Mouse (Mus musculus) WW6 (cell line): Measurements from ENCODE around the gene Bad.

Experiments used
- DNase-seq: peaks from one replicate; pipeline ENCODE4 v3.0.0-alpha.2; 2013; ENCODE audit warnings: low read depth, low spot score

Bad gene

DNA sequence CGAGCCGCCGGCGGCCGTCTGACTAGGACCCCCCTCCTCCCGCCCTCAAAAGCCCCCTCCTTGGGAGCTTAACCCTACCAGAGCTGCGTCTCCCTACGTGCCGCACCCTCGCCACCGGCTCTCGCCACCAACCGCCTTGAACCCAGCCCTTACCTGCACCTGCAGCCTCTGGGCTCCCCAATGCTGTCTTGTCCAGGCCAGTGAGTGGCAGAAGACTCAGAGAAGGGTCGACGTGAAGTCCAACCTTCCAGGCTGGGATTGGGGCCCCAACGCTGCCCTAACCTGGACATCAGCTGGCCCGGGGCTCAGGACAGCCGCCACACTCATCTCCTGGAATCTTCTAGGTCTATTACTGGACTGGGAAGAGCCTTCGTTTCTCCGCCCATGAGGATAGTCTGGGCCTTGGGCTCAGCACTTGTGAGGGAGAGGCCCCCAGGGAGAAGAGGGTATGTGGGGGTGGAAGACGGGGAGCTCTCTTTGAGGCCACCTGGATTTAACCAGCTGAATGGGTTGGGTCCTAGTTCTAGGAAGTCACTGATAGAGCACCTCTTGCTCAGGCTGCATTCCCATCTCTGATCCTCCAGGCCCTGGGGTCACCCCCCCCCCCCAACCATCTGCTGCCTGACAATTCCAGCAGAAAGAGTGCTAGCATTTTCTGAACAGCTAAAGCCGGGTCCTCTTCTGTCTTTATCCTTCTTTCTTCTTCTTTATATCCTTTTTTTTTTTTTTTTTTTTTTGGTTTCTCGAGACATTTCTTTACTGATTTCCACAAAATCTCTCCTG is 7.3 kb upstream of the Bad start, which contains the start of gene Kcnk4:
Kcnk4 (minus strand) TSS at position 321 of the 783 bp plus-strand sequence.
- DNase-seq: no peak

DNA sequence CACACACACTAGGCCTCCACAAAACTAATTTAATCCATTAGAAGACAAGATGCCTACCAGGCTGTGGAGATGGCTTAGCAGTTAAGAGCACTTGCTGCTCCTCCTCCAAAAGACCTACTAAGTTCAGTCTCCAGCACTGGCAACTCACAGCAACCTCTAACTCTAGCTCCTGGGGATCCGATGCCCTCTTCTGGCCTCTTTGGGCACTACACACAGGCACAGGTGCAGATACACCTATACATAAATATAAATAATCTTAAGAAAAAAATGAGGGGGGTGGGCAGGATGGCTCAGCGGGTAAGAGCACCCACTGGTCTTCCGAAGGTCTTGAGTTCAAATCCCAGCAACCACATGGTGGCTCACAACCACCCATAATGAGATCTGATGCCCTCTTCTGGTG is 5.4 kb upstream of the Bad start:
- no peak for DNase-seq

DNA sequence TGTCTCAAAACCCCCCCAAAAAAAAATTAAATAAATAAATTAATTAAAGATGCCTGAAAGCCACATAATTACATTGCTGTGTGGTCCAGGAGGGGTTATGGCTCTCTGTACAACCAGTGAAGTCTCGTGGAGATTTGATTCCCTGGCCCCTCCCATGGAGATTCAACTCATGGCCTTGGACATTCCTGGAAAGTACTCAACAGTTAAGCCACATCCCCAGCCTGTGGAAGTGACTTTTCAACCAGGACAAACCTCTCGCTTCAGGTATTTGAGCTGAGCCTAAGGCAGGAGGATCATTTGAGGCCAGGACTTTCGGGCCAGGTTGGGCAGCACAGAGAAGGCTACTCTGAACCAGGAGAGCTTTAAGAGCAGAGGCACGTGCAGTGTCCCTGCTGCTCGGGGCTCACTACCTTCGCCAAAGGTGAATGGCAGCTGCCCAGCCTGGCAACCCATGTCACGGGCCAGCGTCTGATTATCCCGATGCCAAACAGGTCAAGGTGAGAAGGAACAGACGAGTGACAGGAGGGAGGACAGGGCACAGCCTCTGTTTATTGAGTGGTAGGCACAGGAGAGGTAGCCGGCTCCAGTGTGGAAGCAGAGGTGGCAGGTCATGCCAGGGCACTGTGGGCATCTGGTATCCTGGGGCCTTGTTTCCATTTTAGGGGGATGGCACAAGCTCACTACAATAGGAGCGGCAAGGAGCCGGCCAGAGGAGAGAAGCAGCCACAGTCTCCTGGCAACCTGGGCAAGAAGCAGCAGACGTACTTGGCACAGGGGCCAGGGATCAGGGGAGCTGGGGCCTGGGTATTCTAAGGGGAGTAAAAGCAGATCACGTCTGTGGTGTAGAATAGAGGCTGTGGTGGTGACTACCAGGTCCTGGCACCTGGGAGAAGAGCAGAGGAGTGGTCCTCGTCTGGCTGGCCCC is 3.9 kb upstream of the Bad start:
- DNase-seq: no peak

DNA sequence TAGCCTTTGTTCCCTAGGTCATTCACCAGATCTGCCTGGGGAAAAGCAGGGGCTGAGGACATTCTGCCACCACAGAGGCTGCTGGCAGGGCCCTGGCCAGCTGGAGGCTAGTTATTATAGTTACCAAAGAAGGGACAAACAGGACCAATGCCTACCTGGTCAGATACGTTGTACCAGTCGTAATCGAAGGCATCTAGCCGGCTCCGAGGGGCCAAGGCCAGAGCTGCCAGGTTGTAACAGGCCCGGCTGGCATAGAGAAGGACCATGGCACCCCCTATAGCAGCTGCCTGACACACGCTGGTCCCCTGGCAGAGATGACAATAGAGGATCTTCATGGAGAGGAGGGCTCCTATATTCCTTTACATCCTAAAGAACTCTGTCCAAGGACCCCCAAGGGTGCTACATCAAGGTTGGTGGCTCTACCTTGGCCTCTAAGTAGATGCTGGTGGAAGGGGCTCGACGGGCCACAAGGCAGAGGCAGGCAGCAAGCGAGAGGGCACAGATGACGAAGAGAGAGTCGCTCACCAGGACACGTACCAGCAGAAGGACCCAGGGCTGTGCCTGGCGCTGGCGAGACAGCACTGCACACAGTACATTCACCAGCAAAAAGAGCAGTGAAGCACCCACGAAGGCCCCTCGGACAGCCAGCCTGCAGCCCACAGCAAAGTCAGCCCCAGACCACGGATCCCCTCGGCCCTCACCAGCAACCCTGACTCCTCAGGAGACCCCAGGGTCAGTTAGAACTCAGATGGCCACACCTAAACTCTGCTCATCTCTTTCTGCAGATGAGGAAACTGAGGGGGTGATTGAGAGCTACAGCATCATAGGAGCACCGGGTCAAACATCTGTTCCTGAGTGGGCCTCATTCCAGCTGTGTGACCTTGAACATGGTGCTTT is 2.3 kb upstream of the Bad start:
- DNase-seq: no peak

DNA sequence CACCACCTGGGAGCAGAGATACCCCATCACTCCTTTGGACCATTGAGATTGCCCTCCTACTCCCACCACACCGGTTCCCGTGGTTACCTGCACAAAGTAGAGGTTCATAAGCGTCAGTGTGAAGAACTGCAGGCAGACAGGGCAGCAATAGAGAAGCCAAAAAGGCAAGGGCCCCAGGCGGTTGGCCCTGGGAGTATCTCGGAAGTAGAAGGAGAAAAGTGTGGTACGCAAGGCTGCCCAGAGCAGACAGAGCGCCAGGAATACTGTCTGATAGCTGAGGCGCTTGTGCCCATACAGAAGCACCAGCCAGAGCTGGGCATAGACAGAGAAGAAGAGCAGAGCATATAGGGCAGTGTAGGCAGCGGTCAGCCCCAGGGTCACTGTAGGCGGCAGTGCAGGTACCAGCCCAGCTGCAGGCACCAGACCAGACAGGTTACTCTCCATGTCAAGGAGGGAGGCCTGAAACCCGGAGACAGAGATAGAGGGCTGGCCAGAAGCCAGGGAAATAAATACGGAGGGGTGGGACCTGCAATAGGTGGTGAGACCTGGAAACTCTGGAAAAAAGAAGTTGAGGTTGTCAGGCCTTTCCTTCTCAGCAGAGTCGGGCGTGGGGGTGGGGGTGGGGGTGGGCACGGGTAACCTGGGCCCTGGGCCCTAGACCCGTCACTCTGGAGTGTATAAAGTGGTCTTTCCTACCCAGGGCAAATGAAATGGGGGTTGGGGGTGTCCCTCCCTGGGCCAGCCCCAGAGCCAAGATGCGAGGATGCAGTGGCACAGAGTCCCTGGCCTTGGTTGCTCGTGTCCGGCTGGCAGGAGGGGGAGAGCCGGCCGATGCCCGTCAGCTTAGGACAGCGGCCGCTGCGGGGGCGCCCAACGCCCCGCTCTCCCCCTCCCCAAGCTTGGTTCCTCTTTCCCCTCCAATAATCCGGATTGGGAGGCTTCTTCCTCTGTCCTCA is 987 bp upstream of the Bad start:
- DNase-seq: no peak

DNA sequence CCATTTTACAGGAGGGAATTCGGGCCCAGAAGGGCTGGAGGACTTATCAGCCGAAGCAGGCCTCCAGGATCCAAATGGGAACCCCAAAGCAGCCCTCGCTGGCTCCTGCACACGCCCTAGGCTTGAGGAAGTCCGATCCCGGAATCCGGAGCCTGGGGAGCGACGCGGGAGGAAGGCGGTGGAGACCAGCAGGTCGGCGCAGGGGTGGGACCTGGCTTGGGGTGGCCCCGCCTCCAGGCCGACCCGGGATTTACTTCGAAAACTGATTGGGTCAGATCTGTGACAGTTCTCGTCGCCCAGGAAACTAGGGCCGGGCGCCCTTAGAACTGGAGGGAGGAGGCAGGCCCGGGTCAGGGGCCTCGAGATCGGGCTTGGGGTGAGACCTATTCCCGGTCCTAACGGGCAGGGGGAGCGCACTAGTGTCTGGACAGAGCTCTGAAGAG is 609 bp downstream of the Bad start, which contains the start of gene Gpr137:
Gpr137 (minus strand) TSS at position 232 of the 443 bp plus-strand sequence.
- peak; percentile 84 for DNase-seq

DNA sequence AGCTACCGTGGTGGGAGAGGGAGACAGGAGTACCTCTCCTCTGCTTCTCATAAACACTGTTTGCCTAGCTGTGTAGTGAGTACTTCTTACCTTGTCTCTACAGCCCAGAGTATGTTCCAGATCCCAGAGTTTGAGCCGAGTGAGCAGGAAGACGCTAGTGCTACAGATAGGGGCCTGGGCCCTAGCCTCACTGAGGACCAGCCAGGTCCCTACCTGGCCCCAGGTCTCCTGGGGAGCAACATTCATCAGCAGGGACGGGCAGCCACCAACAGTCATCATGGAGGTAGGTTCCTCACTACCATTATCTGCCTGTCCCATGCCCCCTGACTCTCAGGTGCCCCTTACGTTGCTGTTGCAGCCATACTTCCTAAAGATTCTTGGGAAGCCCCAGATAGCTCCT is 1.1 kb downstream of the Bad start:
- no peak for DNase-seq

DNA sequence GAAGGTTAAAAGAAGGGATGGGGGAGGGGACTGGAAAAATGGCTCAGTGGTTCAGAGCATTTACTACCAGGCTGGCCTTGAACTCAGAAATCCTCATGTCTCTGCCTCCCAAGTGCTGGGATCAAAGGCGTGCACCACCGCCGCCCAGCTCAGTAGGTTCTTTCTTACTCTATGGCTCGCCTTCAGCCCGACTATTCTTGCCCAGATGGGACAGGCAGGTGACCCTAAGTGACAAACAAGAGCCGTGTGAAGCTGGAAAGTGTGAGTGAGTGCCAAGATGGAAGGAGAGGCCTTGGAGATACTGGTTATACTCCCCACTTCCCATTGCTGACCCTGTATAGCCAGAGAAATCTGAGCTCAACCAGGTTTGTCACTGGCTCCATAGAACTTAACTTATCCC is 2.0 kb downstream of the Bad start:
- DNase-seq: no peak

DNA sequence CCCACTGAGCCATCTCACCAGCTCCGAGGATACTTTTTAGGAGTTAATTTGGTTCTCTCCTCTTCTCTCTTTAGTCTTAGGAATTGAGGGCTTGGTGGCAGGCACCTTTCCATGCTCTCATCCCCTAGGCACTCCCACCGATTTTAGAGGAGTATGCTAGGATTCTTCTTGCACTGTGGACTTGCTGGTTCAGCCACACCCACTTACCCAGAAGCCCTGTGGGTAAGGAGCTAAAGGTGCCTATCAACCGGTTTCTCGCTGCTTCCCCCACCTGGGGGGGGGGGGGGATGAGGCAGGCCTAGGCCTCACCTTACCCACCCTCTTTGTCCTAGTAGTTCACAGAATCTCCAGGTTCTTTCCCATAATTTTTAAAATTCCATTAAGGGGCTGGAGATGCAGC is 6.1 kb downstream of the Bad start:
- DNase-seq: no peak

DNA sequence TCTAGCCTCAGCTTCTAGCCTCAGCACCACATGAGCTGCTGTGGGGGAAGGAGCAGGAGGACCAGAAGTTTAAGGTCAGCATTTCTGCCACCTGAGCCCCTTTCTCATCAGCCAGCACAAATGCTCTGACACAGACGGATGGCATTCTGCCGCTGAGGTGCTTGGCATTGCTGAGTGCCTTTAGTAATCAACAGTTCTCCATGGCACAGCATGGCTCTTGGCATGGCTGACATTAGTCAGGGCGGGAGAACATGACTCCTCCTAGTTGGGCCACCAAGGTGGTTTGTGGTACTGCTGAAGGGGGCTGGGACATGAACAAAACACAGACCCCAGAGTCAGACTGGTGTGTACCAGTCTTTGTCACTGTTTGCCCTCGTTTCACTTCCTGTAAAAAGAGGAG is 6.5 kb downstream of the Bad start:
- DNase-seq: no peak

DNA sequence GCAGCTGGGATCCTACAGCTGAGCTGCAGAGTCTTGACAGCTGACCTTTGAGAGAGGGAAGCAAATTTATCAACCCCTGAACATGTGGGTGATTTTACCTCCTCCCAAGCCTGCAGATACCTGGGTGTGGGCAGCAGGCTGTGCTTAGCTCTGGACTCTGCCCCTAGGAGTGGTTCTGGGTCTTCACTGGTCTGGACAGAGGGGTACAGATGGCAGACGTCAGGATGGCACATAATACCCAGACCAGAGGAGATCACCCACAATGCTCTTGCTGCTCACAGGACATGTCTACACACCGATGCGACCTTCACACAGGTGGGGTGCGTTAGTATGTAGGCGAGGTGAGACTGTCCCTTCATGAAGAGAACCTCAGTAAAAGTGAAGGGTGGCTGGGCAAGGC is 7.9 kb downstream of the Bad start:
- no peak for DNase-seq

DNA sequence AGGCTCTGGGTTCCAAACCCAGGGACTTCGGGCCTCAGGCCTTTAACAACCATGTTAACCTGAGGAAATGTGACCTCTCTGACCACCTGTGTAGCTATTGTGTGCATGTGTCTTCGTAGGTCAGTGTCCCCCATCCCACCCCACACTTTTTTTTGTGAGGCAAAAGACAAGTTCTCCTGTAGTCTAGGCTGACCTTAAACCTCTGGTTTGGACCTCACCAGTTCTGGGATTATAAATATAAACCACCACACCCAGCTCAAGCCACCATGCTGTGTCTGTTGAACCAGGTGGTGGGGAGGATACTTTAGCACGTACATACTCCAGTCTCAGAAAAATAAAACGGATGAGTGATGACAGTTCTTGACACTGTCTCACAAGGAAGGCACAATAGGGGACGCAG is 8.3 kb downstream of the Bad start:
- no peak for DNase-seq

DNA sequence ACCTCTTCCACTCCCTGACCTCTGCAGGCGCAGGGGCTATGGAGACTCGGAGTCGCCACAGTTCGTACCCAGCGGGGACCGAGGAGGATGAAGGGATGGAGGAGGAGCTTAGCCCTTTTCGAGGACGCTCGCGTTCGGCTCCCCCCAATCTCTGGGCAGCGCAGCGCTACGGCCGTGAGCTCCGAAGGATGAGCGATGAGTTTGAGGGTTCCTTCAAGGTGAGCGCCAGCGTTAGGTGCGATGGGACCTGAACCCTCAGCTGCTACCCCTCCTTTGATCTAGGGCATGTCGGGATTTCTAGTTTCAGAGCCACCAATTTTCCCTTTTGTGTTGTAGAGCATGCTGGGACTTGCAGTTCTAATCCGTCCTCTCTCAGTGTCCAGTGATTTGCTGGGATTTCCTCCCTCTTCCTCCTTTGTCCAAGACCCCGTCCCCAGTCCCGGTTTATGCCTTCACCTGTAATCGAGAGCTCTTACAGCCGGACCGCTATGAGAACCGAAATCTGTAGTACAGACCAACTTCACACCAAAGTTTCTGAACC is 9.0 kb downstream of the Bad start:
- DNase-seq: no peak

DNA sequence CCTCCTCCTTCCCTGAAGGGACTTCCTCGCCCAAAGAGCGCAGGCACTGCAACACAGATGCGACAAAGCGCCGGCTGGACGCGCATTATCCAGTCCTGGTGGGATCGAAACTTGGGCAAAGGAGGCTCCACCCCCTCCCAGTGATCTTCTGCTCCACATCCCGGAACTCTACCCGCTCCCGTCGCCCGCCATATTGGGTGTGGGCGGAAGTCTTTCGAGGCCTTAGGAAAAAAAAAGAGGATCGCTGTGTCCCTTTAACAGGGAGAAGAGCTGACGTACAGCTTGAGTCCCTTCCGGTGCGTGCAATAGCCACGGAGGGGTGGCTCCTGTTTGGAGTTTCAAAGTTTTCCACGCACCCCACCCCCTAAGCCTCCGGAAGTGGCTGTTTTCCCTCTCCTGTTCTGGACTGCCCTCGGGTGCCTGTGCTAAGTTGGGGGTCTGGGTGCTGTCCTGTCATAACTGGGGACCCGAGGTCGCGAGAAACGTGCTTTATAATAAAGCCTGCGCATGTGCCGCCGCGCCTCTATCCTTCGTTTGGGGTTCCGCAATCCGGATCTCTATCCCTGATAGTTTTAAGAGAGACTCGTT is 9.8 kb downstream of the Bad start:
- DNase-seq: peak; percentile 72

DNA sequence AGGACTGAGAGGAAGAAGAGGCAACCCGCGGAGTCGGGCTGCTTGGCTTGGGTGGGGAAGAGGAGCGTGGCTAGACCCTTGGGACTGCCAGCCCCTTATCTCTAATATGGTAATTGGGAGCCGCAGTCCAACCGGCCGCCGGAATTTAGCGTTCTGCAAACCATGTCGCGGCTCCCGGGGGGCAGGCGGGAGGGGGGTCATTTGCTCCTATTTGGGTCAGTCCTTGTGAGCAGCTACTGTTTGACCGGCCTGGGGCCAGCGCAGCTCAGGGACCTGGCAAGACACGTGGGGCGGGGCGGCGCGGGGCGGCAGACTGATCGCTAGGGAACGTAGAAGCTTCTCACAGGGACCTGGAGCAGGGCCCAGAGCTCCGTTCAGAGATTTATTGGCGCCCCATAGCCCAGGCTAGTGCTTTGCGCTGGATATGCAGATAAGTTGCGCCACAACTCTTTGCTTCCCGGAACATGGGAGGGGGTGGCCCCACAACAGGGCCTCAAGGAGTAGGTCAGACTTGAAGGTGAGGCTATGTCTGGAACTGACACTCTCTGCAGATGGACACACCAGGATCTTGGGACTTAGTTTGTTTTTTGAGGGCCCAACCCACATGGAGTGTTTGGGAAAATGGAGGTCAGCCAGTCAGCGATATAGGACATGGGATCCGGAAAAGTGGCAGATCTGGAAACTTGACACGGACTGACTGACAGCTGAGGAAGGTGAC is 10.5 kb downstream of the Bad start:
- DNase-seq: no peak

DNA sequence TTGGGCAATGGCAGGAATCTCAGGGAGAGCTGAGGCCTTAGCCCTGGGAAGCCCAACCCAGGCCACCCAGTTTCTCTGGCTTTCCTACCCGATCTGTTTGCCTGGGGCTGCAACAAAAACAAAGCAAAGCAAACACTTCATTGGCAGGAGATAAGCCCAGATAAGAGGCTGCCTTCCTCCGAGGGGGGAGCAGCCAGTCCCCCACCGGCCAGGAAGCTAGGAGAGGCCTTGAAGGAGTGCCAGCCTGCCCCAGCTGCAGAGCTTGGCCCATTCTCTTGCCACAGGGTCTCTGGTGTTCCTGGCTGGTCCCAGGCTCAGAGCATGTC is 11.0 kb downstream of the Bad start:
- no peak for DNase-seq

DNA sequence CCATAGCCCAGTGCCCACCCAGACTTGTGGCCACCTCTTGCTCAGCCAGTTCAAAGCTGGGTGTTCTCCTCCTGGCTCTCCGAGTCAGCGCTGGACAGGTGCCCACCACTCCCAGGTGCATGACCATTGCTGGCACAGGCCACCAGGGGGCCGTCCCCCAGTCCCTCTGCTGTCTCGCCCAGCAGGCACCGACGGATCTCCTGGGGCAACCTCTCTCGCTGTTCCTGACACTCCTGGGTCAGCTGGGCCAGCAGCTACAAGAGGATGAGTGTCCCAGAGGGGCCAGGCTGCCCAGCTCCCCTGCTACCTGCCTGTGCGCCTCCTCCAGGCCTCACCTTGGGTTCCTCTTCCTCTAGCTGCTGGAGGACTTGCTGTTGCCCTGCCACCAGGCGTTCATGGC is 12.4 kb downstream of the Bad start:
- DNase-seq: no peak

DNA sequence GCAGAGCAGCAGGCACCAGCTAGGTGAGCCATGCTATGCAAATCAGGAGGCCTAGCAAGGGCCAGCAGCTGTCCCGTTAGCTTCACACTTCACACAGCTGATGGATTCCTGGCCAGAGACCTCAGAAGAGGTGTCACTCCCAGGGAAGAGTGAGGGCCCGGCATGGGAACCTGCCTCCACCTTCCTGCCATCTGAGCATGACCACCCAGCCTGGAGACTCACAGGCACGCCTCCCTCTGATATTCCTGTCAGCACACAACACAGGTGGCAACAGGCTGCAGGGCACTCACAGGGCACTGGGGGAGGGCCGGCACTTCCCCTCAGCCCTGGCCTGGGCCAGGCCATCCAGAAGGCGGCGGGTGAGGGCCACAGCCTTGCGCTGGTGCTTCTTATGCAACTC is 13.8 kb downstream of the Bad start:
- no peak for DNase-seq

DNA sequence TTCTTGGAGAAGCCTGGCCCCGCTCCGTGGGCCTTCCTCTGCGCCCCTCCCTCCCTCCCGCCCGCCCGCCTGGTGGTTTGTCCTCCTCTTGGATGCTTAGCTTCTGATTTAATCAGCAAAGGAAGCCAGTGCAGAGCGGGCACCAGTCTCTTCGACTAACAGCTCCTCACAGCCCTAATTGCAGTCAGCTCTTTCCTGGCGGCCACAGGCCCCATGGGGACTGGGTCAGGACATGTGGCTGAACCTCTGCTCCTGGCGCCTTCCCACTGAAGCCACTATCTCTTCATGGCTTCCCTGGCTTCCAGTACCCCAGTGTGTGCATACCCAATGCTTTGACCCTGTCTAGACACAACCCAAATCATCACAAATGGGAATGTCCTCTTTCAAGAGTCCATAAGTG is 14.8 kb downstream of the Bad start:
- DNase-seq: no peak
